Mouse (Mus musculus) heart, embryonic 11.5 days (tissue): ENCODE measurements around the gene Gm10142. TPM values are rescaled to one million over a fixed set of nuclear protein-coding genes. Genes with fewer than 3 reads are reported as not detected.
A peak's percentile ranks its signal among the peaks of the same experiment; 100 is the strongest.

Experiments used
- ATAC-seq: fragments of 200-750 bp; cut with Nextera tagmentation; replicated peaks from 2 replicates; pipeline ENCODE4 v1.8.0; 2017; ENCODE audit warnings: moderate library complexity; ENCODE audit not compliant: insufficient number of reproducible peaks, low FRiP score, low TSS enrichment
- H3K27ac ChIP-seq: fragments of 300-500 bp; sonication (generic); 2 replicates; pipeline ENCODE4 v1.5.1; 2014; ENCODE audit warnings: mild to moderate bottlenecking, low read depth, low read length
- H3K27me3 ChIP-seq: fragments of 300-500 bp; sonication (generic); 2 replicates; pipeline ENCODE4 v1.6.1; 2014; ENCODE audit warnings: mild to moderate bottlenecking, low read length, mixed read lengths; ENCODE audit not compliant: control insufficient read depth, insufficient read depth
- H3K36me3 ChIP-seq: fragments of 300-500 bp; sonication (generic); 2 replicates; pipeline ENCODE4 v1.6.1; 2014; ENCODE audit warnings: mild to moderate bottlenecking, low read length, moderate library complexity, mixed read lengths; ENCODE audit not compliant: control insufficient read depth, insufficient read depth
- H3K4me1 ChIP-seq: fragments of 300-500 bp; sonication (generic); 2 replicates; pipeline ENCODE4 v1.6.1; 2014; ENCODE audit warnings: low read length; ENCODE audit not compliant: control insufficient read depth, insufficient read depth
- H3K4me2 ChIP-seq: fragments of 300-500 bp; sonication (generic); 2 replicates; pipeline ENCODE4 v1.6.1; 2014; ENCODE audit warnings: mild to moderate bottlenecking, moderate library complexity
- H3K4me3 ChIP-seq: fragments of 300-500 bp; sonication (generic); 2 replicates; pipeline ENCODE4 v1.5.1; 2014; ENCODE audit warnings: low read depth, low read length
- H3K9ac ChIP-seq: fragments of 300-500 bp; sonication (generic); 2 replicates; pipeline ENCODE4 v1.6.1; 2014; ENCODE audit warnings: mild to moderate bottlenecking, low read depth, low read length, moderate library complexity
- H3K9me3 ChIP-seq: fragments of 300-500 bp; sonication (generic); replicated peaks from 2 replicates; pipeline ENCODE4 v1.6.1; 2016; ENCODE audit warnings: low read length; ENCODE audit not compliant: control insufficient read depth
- WGBS: fragments of 180-500 bp; shearing (Covaris S2); extraction: QIAGEN DNeasy Blood & Tissue Kit; methylation state at CpG from one replicate; pipeline ENCODE4 v1.1.7; 2014; ENCODE audit not compliant: insufficient replicate concordance; 5-methylcytosine and 5-hydroxymethylcytosine counted together
- polyA plus RNA-seq: library from polyadenylated mRNA; unstranded; fragments of >200 nt; fragmentation: Nextera tagmentation; extraction: Ambion mirVana; gene quantifications from 2 replicates; pipeline ENCODE4 v1.2.1, GENCODE M21; 2014

Gm10142 gene
- polyA plus RNA-seq = not detected in 2 replicates

- 86% methylated on average over 1 of the region's 1 CpGs for WGBS
- Histone ChIP-seq H3K36me3 (no peaks in the 10 kb centered on the region), H3K4me3 (no peak within 1 kb of the TSS), H3K9me3 (0 out of 2 replicates have a peak, but pooled peaks cover 2% of the 10 kb centered on the region), H3K27ac (no peak within 1 kb of the TSS), H3K4me2 (no peak within 1 kb of the TSS), H3K4me1 (no peaks in the 10 kb centered on the region), H3K27me3 (no peaks in the 10 kb centered on the region), H3K9ac (no peak within 1 kb of the TSS)
- ATAC-seq = no peak
Measured at GRCm38 (mm10) chr10:77715507-77715906, at the start of gene Gm10142. Gene Gm10142 (plus strand): TSS chr10:77715807.

DNA sequence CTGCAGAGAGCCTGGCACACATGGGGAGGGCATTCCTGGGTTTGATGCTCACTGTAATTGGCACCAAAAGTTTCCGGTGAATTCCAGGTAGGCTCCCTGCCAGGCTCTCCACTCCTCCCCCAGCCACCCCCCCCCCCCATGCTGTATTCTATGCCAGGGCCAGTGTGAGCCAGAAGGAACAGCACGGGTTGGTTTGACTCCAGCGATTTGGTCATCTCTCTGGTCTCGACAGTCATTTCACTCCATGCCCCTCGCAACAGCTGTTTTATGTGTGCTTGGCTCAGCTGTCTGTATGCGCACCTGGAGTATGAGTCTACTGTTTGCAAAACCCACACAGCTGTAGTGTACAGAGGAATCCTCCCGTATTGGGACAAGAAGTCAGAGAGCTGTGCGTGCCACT, 49.3 kb upstream of the Gm10142 start:
- Histone ChIP-seq H3K9ac (no peak overlapping the region), H3K4me1 (no peaks in the 10 kb centered on the region; the same call in 1 of the 2 replicates), H3K4me2 (no peak overlapping the region), H3K36me3 (no peaks in the 10 kb centered on the region), H3K9me3 (no peaks in the 10 kb centered on the region), H3K27ac (no peak overlapping the region), H3K4me3 (no peak overlapping the region), H3K27me3 (peaks cover 16% of the 10 kb centered on the region)
- WGBS = 82% methylated on average over 8 of the region's 8 CpGs
- ATAC-seq = no peak

DNA sequence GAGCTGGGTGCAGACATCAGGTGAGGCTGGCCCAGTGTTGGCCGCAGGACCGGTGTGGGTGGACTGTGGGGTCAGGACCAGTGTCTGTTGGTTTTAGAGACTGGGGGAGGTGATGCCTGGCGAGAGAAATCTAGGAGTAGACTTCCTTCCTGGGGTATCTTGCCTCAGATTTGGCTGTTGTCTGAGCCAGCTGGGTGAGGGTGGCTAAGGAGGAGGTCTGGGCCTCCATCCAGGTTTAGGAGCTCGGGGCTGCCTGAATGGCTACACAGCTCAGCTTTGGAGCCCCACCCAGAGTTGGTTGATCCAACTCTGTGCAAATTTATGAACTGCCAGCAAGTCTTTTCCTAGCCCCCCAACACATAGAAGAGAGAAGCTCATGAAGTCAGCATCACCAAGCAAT, 48.2 kb upstream of the Gm10142 start:
- 72% methylated on average over 4 of the region's 4 CpGs for WGBS
- ATAC-seq = no peak

DNA sequence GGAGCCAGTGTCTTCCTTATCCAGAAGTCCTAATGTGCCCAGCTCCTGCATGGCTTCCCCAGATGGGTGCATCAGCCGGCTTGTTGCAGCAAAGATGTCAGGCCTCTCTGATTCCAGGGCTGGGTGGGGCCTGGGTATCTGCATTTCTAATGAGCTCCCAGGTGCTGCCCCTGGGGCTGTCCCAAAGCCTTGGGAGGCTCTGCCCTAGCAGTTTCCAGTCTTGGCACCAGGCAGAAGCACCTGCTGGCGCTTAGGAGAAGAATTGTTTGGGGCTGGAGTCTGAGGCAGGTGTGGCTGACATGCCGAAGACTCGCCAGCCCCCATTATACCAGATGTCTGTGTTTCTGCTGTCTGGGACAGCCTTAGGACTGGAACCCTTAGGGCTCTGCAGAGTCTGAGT, 44.9 kb upstream of the Gm10142 start:
- H3K4me2 ChIP-seq = no peak overlapping the region
- H3K9ac ChIP-seq = no peak overlapping the region
- no peaks in the 10 kb centered on the region; the same call in 1 of the 2 replicates for H3K4me1 ChIP-seq
- H3K27me3 ChIP-seq = peaks cover 11% of the 10 kb centered on the region
- H3K4me3 ChIP-seq = no peak overlapping the region
- no peaks in the 10 kb centered on the region for H3K9me3 ChIP-seq
- no peaks in the 10 kb centered on the region for H3K36me3 ChIP-seq
- H3K27ac ChIP-seq = peak overlapping the region; percentile 73
- no peak for ATAC-seq
- WGBS = 83% methylated on average over 4 of the region's 4 CpGs

More for the DNA sequence above, 48.2 kb upstream of the Gm10142 start:
- no peak overlapping the region for H3K4me3 ChIP-seq
- no peak overlapping the region for H3K4me2 ChIP-seq
- no peak overlapping the region for H3K27ac ChIP-seq
- no peaks in the 10 kb centered on the region; the same call in 1 of the 2 replicates for H3K4me1 ChIP-seq
- peaks cover 16% of the 10 kb centered on the region for H3K27me3 ChIP-seq
- H3K9me3 ChIP-seq = no peaks in the 10 kb centered on the region
- H3K9ac ChIP-seq = no peak overlapping the region
- no peaks in the 10 kb centered on the region for H3K36me3 ChIP-seq

DNA sequence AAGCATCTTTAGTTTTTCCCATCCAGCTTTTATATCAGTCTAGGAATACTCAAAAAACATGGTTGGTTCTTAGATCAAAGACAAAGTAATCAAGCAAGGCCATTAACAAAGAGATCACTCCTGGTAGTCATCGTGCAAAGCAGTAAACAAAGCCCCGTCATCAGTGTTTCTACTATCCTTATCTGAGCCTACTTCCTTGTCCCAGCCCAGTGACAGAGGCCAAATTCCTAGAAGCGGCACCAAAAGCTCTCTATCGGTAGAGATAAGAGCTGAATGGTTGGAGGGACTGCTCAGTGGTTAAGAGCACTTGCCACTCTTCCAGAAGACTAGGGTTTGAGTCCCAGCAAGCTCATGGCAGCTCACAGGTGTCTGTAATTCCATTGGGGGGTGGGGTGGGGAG, 44.1 kb upstream of the Gm10142 start:
- H3K27me3 ChIP-seq = peaks cover 19% of the 10 kb centered on the region
- peak; percentile 82 for ATAC-seq
- no peaks in the 10 kb centered on the region for H3K36me3 ChIP-seq
- H3K27ac ChIP-seq = peak overlapping the region; percentile 73
- H3K4me2 ChIP-seq = no peak overlapping the region
- no peaks in the 10 kb centered on the region for H3K9me3 ChIP-seq
- H3K4me3 ChIP-seq = no peak overlapping the region
- no peaks in the 10 kb centered on the region; the same call in 1 of the 2 replicates for H3K4me1 ChIP-seq
- H3K9ac ChIP-seq = no peak overlapping the region
- WGBS = 15% methylated on average over 4 of the region's 4 CpGs

- H3K4me1 ChIP-seq = peaks cover 5% of the 10 kb centered on the region
- H3K27me3 ChIP-seq = peaks cover 40% of the 10 kb centered on the region
- H3K9me3 ChIP-seq = no peaks in the 10 kb centered on the region
- WGBS = 52% methylated on average over 13 of the region's 13 CpGs
- no peak overlapping the region for H3K4me3 ChIP-seq
- H3K9ac ChIP-seq = no peak overlapping the region
- no peaks in the 10 kb centered on the region for H3K36me3 ChIP-seq
- H3K4me2 ChIP-seq = no peak overlapping the region
- no peak for ATAC-seq
- no peak overlapping the region for H3K27ac ChIP-seq
Measured at GRCm38 (mm10) chr10:77673765-77674164, 41.8 kb upstream of the Gm10142 start.

DNA sequence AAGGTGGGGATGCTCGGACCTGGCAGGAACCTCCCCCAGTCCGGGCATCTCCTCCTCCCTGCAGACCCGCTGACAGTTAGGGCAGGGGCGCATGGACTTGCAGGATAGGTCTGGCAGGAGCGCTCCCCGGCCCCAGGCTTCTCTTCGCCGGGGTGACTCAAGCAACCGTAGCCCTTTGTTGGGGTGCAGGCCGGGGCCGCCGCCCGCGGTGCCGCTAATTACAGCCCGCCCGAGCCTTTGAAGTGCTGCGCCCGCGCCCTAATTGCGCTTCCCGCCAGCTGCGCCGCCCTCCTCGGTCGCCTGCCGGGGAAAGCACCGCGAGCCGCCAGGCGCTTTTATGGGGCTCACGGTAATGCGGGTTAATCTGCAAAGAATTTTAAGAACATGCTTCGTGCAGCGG, 38.0 kb upstream of the Gm10142 start:
- peaks cover 5% of the 10 kb centered on the region for H3K4me1 ChIP-seq
- WGBS = under 1% methylated on average over 35 of the region's 35 CpGs
- H3K27me3 ChIP-seq = peaks cover 45% of the 10 kb centered on the region
- H3K36me3 ChIP-seq = no peaks in the 10 kb centered on the region
- peak overlapping the region; percentile 33 for H3K4me3 ChIP-seq
- ATAC-seq = no peak
- H3K9ac ChIP-seq = no peak overlapping the region
- H3K9me3 ChIP-seq = no peaks in the 10 kb centered on the region
- no peak overlapping the region for H3K27ac ChIP-seq
- peak overlapping the region; percentile 66 for H3K4me2 ChIP-seq

- Histone ChIP-seq H3K36me3 (no peaks in the 10 kb centered on the region), H3K4me3 (no peak overlapping the region), H3K4me2 (no peak overlapping the region), H3K4me1 (no peaks in the 10 kb centered on the region; the same call in none of the 2 replicates), H3K9me3 (no peaks in the 10 kb centered on the region), H3K27me3 (peaks cover 56% of the 10 kb centered on the region), H3K9ac (no peak overlapping the region), H3K27ac (no peak overlapping the region)
- ATAC-seq = no peak
- 72% methylated on average over 7 of the region's 7 CpGs for WGBS
Measured at GRCm38 (mm10) chr10:77682994-77683393, 32.6 kb upstream of the Gm10142 start.

- Histone ChIP-seq H3K4me2 (no peak overlapping the region), H3K36me3 (no peaks in the 10 kb centered on the region), H3K9me3 (no peaks in the 10 kb centered on the region), H3K27me3 (peaks cover 58% of the 10 kb centered on the region), H3K4me3 (no peak overlapping the region), H3K9ac (no peak overlapping the region), H3K4me1 (no peaks in the 10 kb centered on the region; the same call in 1 of the 2 replicates), H3K27ac (no peak overlapping the region)
- WGBS = 35% methylated on average over 8 of the region's 8 CpGs
- no peak for ATAC-seq
Measured at GRCm38 (mm10) chr10:77684181-77684580, 31.4 kb upstream of the Gm10142 start.
